Mouse (Mus musculus) lung, postnatal 0 days (tissue): ENCODE measurements at regions not wholly inside any gene's neighbourhood (a gene's known extent, or its start where the extent isn't known, plus 50 kb on each side); places are given as distances from the start of the nearest gene placed in this dataset.
"Not testable (repeated sequence)": the region's sequence is repeated elsewhere in the genome, so short reads cannot be mapped to it uniquely, and the experiment has no call there.

Experiments
- ATAC-seq: fragments of 200-750 bp; cut with Nextera tagmentation; 2 replicates; pipeline ENCODE4 v1.8.0; 2017; ENCODE audit warnings: moderate library complexity
- DNase-seq: peaks from one replicate; pipeline ENCODE4 v3.0.0-alpha.2; 2016; ENCODE audit warnings: low spot score
- H3K27ac ChIP-seq: fragments of 300-500 bp; sonication (generic); 2 replicates; pipeline ENCODE4 v1.5.1; 2014; ENCODE audit warnings: antibody characterized with exemption, mild to moderate bottlenecking, low read length, mixed read lengths
- H3K27me3 ChIP-seq: fragments of 300-500 bp; sonication (generic); replicated peaks from 2 replicates; pipeline ENCODE4 v1.6.1; 2014; ENCODE audit warnings: low read length, mixed read lengths; ENCODE audit not compliant: insufficient read depth
- H3K36me3 ChIP-seq: fragments of 300-500 bp; sonication (generic); 2 replicates; pipeline ENCODE4 v1.6.1; 2014; ENCODE audit warnings: low read length, mixed read lengths; ENCODE audit not compliant: insufficient read depth
- H3K4me1 ChIP-seq: fragments of 300-500 bp; sonication (generic); 2 replicates; pipeline ENCODE4 v1.6.1; 2014; ENCODE audit warnings: antibody characterized with exemption, low read depth, low read length, mixed read lengths; ENCODE audit not compliant: insufficient read depth
- H3K4me2 ChIP-seq: fragments of 300-500 bp; sonication (generic); replicated peaks from 2 replicates; pipeline ENCODE4 v1.6.1; 2014; ENCODE audit warnings: low read depth, mild to moderate bottlenecking, low read length, moderate library complexity, mixed read lengths
- H3K4me3 ChIP-seq: fragments of 300-500 bp; sonication (generic); 2 replicates; pipeline ENCODE4 v1.5.1; 2014; ENCODE audit warnings: low read depth, low read length
- H3K9ac ChIP-seq: fragments of 300-500 bp; sonication (generic); replicated peaks from 2 replicates; pipeline ENCODE4 v1.6.1; 2014; ENCODE audit warnings: low read depth, mild to moderate bottlenecking
- H3K9me3 ChIP-seq: fragments of 300-500 bp; sonication (generic); 2 replicates; pipeline ENCODE4 v1.6.1; 2016; ENCODE audit warnings: low read length, mixed read lengths
- CTCF ChIP-seq: IDR thresholded peaks from 2 replicates; pipeline ENCODE4 v1.5.1; 2016; ENCODE audit warnings: antibody characterized with exemption, mild to moderate bottlenecking
- EP300 ChIP-seq: IDR thresholded peaks from 2 replicates; pipeline ENCODE4 v1.6.1; 2016; ENCODE audit warnings: antibody characterized with exemption, mild to moderate bottlenecking, control low read depth
- WGBS: fragments of 180-500 bp; shearing (Covaris S2); extraction: QIAGEN DNeasy Blood & Tissue Kit; methylation state at CpG from one replicate; pipeline ENCODE4 v1.1.7; 2014; 5-methylcytosine and 5-hydroxymethylcytosine counted together

DNA sequence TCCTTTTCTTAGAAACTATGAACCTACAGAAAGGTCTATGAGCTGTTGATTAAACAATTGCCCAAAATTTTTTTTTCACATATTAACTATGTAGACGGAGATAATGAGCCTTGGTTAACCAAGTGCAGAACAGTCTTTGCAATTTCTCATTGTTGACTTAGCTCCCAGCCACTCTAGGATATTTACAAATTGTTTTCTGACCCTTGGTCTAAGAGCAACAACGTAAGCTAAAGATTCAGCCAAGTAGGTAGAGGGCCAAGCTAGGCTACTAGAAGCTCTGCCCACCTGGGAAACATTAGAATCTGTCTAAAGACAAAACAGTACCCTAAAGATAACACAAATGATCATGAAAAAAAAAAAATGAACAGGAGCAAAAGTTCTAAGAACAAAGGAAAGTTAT lies 67.5 kb upstream of the Map9 start:
- no peaks in the 10 kb centered on the region for H3K4me1 ChIP-seq
- no peak for TF ChIP-seq CTCF
- TF ChIP-seq EP300: no peak
- H3K27ac ChIP-seq: no peak overlapping the region
- 67% methylated on average over 2 of the region's 2 CpGs for WGBS
- no peak overlapping the region for H3K4me3 ChIP-seq
- DNase-seq: no peak
- no peaks in the 10 kb centered on the region for H3K36me3 ChIP-seq
- no peak for ATAC-seq
- no peaks in the 10 kb centered on the region for H3K27me3 ChIP-seq
- no peak overlapping the region for H3K9ac ChIP-seq
- no peaks in the 10 kb centered on the region for H3K9me3 ChIP-seq
- H3K4me2 ChIP-seq: no peak overlapping the region

DNA sequence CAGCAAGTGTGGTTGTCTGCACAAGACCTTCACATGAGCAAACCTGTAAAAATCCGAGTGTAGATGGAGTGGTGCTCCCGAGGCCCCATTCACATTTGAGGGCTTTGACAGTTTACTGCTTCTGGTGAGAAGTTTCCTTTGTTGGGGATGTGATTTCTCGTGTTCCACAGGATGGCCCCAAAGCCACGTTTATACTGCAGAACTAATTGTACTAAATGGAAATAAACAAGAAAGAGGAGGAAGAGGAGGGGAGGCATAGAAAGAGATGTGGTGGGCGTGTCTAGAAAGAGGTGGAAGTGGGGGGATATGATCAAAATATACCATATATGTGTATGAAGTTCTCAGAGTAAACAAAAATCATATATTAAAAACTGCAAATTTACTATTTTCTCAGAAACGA lies 68.8 kb upstream of the Map9 start:
- ATAC-seq (no peak), DNase-seq (no peak)
- Histone ChIP-seq H3K36me3 (no peaks in the 10 kb centered on the region), H3K9me3 (no peaks in the 10 kb centered on the region), H3K4me3 (no peak overlapping the region), H3K4me2 (no peak overlapping the region), H3K27me3 (no peaks in the 10 kb centered on the region), H3K9ac (no peak overlapping the region), H3K27ac (no peak overlapping the region), H3K4me1 (no peaks in the 10 kb centered on the region)
- 63% methylated on average over 6 of the region's 6 CpGs for WGBS
- TF ChIP-seq CTCF (no peak), EP300 (no peak)

DNA sequence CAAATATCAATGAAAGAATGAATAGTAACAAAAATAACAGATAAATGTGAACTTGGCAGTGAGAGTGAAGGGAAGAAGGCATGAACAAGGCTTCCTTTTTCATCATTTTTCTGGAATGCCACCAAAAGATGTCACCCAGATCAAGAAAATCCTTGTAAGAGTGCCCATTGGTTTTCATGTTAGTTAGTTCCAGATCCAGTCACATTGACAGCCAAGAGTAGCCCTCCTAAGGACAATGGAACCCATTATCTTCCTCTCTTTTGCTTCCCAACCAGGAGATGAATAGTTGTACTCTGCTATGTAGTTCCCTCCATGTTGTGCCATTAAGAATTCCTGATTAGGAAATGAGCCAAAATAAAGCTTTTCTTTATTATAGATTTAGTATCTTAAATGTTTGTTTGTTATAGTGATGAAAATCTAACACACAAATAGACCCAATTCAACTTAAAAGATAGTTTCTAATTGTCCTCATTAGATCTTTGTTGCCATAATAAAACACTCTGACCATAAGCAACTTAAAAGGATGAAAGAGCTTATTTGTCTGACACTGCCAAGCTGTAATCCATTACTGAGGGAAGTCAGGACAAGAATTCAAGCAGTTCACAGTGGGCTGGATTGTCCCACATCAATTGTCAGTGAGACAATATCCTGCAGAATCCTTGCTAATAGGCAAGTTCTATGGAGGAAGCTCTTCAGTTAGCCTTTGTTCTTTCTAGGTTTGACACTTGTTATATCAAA lies 80.7 kb upstream of the Map9 start:
- Histone ChIP-seq H3K9ac (no peak overlapping the region), H3K4me1 (no peaks in the 10 kb centered on the region), H3K4me2 (no peak overlapping the region), H3K4me3 (no peak overlapping the region), H3K36me3 (no peaks in the 10 kb centered on the region), H3K27ac (no peak overlapping the region), H3K9me3 (no peaks in the 10 kb centered on the region), H3K27me3 (no peaks in the 10 kb centered on the region)
- ATAC-seq (no peak), DNase-seq (no peak)
- no peak for TF ChIP-seq CTCF

DNA sequence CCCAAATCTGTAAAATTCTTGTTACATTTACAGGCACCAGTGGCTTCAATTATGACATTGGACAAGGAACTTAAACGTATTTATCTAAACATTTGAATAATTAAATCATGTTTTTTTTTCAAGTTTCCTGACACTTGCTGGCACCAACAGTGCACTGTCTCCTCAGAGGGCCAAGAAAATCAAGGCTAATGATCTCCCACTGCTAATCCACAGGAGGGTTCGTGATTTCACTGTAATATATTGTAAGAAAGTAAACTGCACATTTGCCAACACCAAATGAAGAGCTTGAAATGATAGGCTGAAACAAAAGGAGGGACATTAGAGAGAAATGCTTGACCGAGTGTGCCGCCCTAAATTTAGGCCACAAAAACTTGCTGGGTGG lies 82.0 kb upstream of the Map9 start:
- no peak for ATAC-seq
- Histone ChIP-seq H3K27me3 (no peaks in the 10 kb centered on the region), H3K9ac (no peak overlapping the region), H3K4me2 (no peak overlapping the region), H3K4me3 (no peak overlapping the region), H3K36me3 (no peaks in the 10 kb centered on the region), H3K9me3 (no peaks in the 10 kb centered on the region), H3K4me1 (no peaks in the 10 kb centered on the region), H3K27ac (no peak overlapping the region)
- DNase-seq: no peak
- TF ChIP-seq CTCF (no peak), EP300 (peak; percentile 2; the same call in 1 of the 2 replicates)
- WGBS: 48% methylated on average over 4 of the region's 4 CpGs

DNA sequence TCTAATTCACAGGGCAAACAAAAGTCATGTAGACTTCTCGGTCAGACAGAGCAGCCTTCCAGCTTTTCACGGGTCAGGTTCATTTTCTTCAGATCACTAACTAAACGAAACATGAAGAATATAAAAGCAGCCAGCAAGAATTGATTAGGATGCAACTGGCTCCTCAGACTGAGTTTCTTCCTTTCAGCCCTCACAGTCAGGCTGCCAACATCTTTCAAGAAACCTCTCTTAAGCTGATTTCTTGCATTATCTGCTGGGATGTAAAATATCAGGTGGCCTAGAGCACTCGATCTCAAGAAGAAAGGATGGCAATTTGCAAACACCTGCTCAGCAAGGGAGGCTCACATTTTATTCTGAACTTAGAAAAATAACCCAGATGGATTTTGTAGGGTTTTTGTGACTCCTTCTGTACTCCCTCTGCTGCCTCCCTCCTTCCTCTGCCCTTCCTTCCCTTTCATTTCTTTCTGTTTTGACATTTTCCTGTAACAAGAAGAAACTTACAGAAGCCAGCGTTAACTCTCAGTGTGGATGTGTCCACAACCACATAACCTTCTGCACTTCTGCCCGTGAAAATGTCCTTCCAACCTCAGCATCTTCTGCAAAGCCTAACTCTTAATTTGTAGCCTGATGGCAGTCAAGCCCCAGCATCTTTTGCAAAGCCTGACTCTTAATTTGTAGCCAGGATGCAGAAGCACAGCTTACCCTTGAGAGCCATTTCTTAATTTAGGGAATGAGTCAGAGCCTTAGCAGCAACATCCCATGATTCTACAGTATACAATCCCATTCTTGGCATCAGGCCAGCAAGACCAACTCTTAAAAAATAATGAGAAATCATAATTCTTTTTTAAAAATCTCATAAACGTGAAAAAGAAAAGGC lies 82.7 kb upstream of the Map9 start:
- Histone ChIP-seq H3K9ac (no peak overlapping the region), H3K27ac (no peak overlapping the region), H3K4me1 (no peaks in the 10 kb centered on the region), H3K27me3 (no peaks in the 10 kb centered on the region), H3K9me3 (no peaks in the 10 kb centered on the region), H3K4me2 (no peak overlapping the region), H3K36me3 (no peaks in the 10 kb centered on the region), H3K4me3 (no peak overlapping the region)
- ATAC-seq: peak; percentile 78
- TF ChIP-seq EP300 (peak; percentile 30; the same call in 1 of the 2 replicates), CTCF (no peak)
- 31% methylated on average over 7 of the region's 7 CpGs for WGBS
- DNase-seq: peak; percentile 80

DNA sequence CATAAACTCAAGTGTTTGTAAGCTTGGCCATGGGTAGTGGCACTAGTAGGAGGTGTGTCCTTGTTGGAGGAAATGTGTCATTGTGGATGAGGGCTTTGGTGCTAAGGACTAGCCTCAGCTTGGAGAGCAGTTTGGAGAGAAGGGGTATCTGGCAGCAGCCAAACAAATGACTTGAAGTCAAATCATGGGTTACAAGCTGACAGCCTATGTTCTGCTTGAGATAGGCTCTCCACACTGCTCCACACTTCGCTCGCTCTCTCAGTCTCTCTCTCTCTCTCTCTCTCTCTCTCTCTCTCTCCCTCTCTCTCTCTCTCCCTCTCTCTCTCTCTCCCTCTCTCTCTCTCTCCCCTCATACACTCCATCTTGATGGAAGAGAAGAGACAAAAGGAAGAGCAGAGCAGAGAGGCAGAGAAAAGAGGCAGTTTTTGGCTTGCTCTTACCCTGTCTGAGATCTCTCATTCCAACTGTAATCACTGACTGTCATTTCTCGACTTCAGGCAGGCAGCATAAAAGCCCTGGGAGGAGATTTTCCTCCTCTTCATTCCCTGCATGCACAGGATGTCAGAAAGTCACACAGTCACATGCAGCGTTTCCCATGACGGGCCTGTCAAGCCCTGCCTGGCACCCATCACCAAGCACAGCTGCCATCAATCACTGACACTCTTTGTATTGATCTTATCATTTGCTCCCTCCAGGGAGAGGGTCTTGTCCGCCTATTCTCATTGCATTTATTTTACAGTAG lies 83.5 kb upstream of the Map9 start:
- no peaks in the 10 kb centered on the region for H3K4me1 ChIP-seq
- ATAC-seq: peak; percentile 46
- H3K4me3 ChIP-seq: no peak overlapping the region
- H3K9ac ChIP-seq: no peak overlapping the region
- no peaks in the 10 kb centered on the region for H3K27me3 ChIP-seq
- H3K27ac ChIP-seq: no peak overlapping the region
- 31% methylated on average over 6 of the region's 6 CpGs for WGBS
- no peak for DNase-seq
- TF ChIP-seq CTCF (no peak), EP300 (no peak)
- H3K36me3 ChIP-seq: no peaks in the 10 kb centered on the region
- H3K4me2 ChIP-seq: no peak overlapping the region
- no peaks in the 10 kb centered on the region for H3K9me3 ChIP-seq

DNA sequence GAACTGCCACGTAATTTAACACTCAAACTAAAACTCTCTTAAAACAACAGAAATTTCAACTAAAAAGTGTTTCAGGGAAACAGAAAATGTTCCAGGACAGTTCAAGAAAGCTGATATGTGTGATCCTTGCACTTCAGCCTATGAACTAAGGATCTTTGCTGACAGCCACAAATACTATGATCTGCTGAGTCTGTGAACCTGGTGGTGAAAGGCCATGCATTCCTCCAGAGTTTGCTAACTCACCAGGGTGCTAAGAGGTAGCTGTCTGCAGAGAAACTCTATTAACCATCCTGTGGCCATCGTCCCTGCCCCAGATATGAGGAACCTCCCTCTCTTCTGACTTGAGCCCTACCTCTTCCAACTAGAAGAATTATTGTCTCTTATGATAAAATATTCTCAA lies 84.3 kb upstream of the Map9 start:
- not testable (repeated sequence) for DNase-seq, H3K9ac ChIP-seq, H3K36me3 ChIP-seq, H3K4me1 ChIP-seq, H3K4me2 ChIP-seq, H3K27ac ChIP-seq, H3K4me3 ChIP-seq, H3K9me3 ChIP-seq, ATAC-seq, H3K27me3 ChIP-seq
- WGBS: 72% methylated on average over 2 of the region's 2 CpGs
